Mouse (Mus musculus): ENCODE measurements around the gene Acot12.

DNA sequence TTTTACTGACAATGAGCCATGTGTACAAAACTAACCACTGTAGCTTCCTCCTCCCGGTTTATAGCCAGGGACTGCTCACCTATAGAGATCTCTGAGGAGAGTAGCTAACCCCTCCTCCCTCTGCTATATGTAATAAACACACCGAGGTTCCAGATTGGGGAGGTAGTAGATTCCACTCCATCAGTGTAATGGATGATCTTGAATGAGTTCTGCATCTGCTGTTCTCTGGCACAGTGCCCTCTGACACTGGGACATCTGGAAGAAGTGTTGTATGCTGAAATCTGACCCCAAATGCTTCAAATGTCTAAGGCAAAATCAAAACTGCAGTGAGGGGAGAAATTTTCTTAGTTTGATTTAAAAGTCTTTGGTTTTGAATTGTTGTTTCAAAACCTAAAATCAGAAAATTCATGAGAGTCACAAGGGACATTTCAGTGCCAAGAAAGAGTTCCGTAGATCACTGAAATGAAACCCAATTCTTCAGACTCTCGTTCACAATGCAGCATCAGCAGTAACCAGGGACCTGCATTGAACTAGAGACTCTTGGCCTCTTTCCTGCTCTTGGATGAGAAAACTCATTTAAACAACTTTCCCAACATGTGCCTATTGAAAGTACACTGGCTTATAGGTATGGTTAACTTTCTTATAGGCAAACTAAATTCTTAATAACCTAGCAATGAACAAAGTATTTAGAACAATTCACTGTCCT is 83.7 kb downstream of the Acot12 start:
- no peak for TF ChIP-seq CTCF (IDR thresholded peaks at IDR 0.05; ENCODE audit: low read depth)
- no peak for TF ChIP-seq EP300 (optimal IDR thresholded peaks at IDR 0.05)
